In genomic region chr4:141540844-141541243, GRCm38 (mm10) we compare ENCODE assay signal across 24 mouse cellular contexts. TPM values are rescaled to one million over a fixed set of nuclear protein-coding genes. Genes with fewer than 3 reads are reported as not detected.
DNase-seq lines count a peak whose midpoint lies in the region; ATAC-seq and TF ChIP-seq lines count a peak whose summit lies in the region.
"Had no signal": no experiment of that assay in that cellular context is flagged by ENCODE, and none has a peak within 500 bp of the region (broad histone marks: within the 10 kb centered on the region; RNA-seq: fewer than 3 reads in every experiment).

No protein-coding gene starts in this region.

- H3K9me3 ChIP-seq in heart, postnatal 0 days (replicated peaks; ENCODE audit: control insufficient read depth, low read length): no peaks in the 10 kb centered on the region
- H3K9me3 ChIP-seq in MEL (replicated peaks; ENCODE audit: insufficient read depth, low read length): no peaks in the 10 kb centered on the region
- H3K9me3 ChIP-seq in hindbrain, embryonic 12.5 days (replicated peaks): no peaks in the 10 kb centered on the region
- H3K9me3 ChIP-seq: G1E; heart, embryonic 15.5 days; hindbrain, embryonic 15.5 days; limb, embryonic 12.5 days; liver, embryonic 13.5 days; neural tube, embryonic 13.5 days had no signal

- 65% methylated on average over 3 of the region's 3 CpGs for WGBS in heart, postnatal 0 days
- WGBS in macrophage (ENCODE audit: missing documents): 0% methylated on average over 3 of the region's 3 CpGs
- WGBS in hindbrain, embryonic 12.5 days: 78% methylated on average over 3 of the region's 3 CpGs

- H3K79me2 ChIP-seq in MEL (ENCODE audit: control insufficient read depth, insufficient read depth, low read length, poor library complexity) (peaks cover 37% of the 10 kb centered on the region), macrophage (ENCODE audit: inconsistent target) (peaks cover 17% of the 10 kb centered on the region)

- no peak overlapping the region for H3K9ac ChIP-seq in heart, postnatal 0 days (replicated peaks; ENCODE audit: low read depth, low read length)
- H3K9ac ChIP-seq in MEL (ENCODE audit: control insufficient read depth, low read depth, low read length, poor library complexity, severe bottlenecking): no peak overlapping the region
- H3K9ac ChIP-seq in hindbrain, embryonic 12.5 days: no peak overlapping the region
- H3K9ac ChIP-seq: heart, embryonic 15.5 days; hindbrain, embryonic 15.5 days; limb, embryonic 12.5 days; liver, embryonic 13.5 days; lung, embryonic 14.5 days; neural tube, embryonic 13.5 days had no signal

- H3K4me3 ChIP-seq in heart, postnatal 0 days (ENCODE audit: low read depth, low read length): no peak overlapping the region
- H3K4me3 ChIP-seq in MEL (ENCODE audit: control insufficient read depth in 1 of 2, insufficient read depth in 1 of 2, low read depth in 2 of 2, low read length in 2 of 2) (no peak overlapping the region; a peak in 1 of 4 replicates), macrophage (ENCODE audit: inconsistent target) (no peak overlapping the region; the same call in 1 of the 2 replicates)
- no peak overlapping the region for H3K4me3 ChIP-seq in hindbrain, embryonic 12.5 days
- H3K4me3 ChIP-seq: heart, embryonic 15.5 days; hindbrain, embryonic 15.5 days; limb, embryonic 12.5 days; liver, embryonic 13.5 days; myocyte; neural tube, embryonic 13.5 days had no signal

- no peaks in the 10 kb centered on the region for H3K27me3 ChIP-seq in heart, postnatal 0 days (ENCODE audit: control insufficient read depth, insufficient read depth, low read length)
- no peaks in the 10 kb centered on the region for H3K27me3 ChIP-seq in MEL (ENCODE audit: control insufficient read depth in 1 of 2, insufficient read depth in 2 of 2, low read length in 2 of 2)
- no peaks in the 10 kb centered on the region for H3K27me3 ChIP-seq in hindbrain, embryonic 12.5 days
- H3K27me3 ChIP-seq: heart, embryonic 15.5 days; hindbrain, embryonic 15.5 days; limb, embryonic 12.5 days; liver, embryonic 13.5 days; neural tube, embryonic 13.5 days had no signal

- DNase-seq in heart, postnatal 0 days (ENCODE audit: low spot score): no peak
- no peak for DNase-seq in heart, adult 9 months (ENCODE audit: low spot score in 2 of 2)
- DNase-seq in A20 (ENCODE audit: low read depth, low spot score) (peak; percentile 40), MEL (ENCODE audit: low read depth, low spot score) (peak; percentile 27)
- no peak for DNase-seq in left cerebral cortex, postnatal 4 days
- DNase-seq: adrenal gland, postnatal 14 days; heart, postnatal 4 days; kidney, adult 8-10 months; kidney, postnatal 10 days; liver, embryonic 13.5 days; lung, embryonic 14.5 days; lung, postnatal 4 days; thymus, postnatal 14 days had no signal

- H3K4me2 ChIP-seq in heart, postnatal 0 days (ENCODE audit: low read depth, low read length): no peak overlapping the region
- no peak overlapping the region for H3K4me2 ChIP-seq in hindbrain, embryonic 12.5 days (replicated peaks)
- H3K4me2 ChIP-seq: heart, embryonic 15.5 days; hindbrain, embryonic 15.5 days; limb, embryonic 12.5 days; liver, embryonic 13.5 days; lung, embryonic 14.5 days; neural tube, embryonic 13.5 days had no signal

- TF ChIP-seq RAD21 in MEL (IDR thresholded peaks at IDR 0.05; ENCODE audit: low read depth, low read length): no peak

- TF ChIP-seq CTCF in heart, postnatal 0 days (IDR thresholded peaks at IDR 0.05; ENCODE audit: low read depth): no peak
- TF ChIP-seq CTCF in MEL (IDR thresholded peaks at IDR 0.05 in 2 of 3, conservative IDR thresholded peaks at IDR 0.05 in 1 of 3; ENCODE audit: control insufficient read depth in 1 of 3, insufficient read depth in 1 of 3, low read depth in 2 of 3, low read length in 3 of 3, poor library complexity in 1 of 3, severe bottlenecking in 1 of 3): no peak

- intact Hi-C loops in left cerebral cortex, postnatal 4 days (cut with DNase I): no loop called here

- H3K36me3 ChIP-seq in heart, postnatal 0 days (replicated peaks; ENCODE audit: control insufficient read depth, insufficient read depth, low read length): no peaks in the 10 kb centered on the region
- peaks cover 0 to 23% of the 10 kb centered on the region in 2 experiments; a peak in 2 of 4 replicates for H3K36me3 ChIP-seq in MEL (ENCODE audit: control insufficient read depth in 1 of 2, insufficient read depth in 2 of 2, low read length in 2 of 2)
- no peaks in the 10 kb centered on the region for H3K36me3 ChIP-seq in macrophage (ENCODE audit: inconsistent target)
- H3K36me3 ChIP-seq in hindbrain, embryonic 12.5 days: no peaks in the 10 kb centered on the region
- H3K36me3 ChIP-seq: G1E; heart, embryonic 15.5 days; hindbrain, embryonic 15.5 days; limb, embryonic 12.5 days; liver, embryonic 13.5 days; neural tube, embryonic 13.5 days had no signal

- peaks cover 8% of the 10 kb centered on the region; the same call in 1 of the 2 replicates for H3K4me1 ChIP-seq in heart, postnatal 0 days (ENCODE audit: control insufficient read depth, insufficient read depth)
- H3K4me1 ChIP-seq in MEL (ENCODE audit: control insufficient read depth in 1 of 2, insufficient read depth in 2 of 2, low read length in 2 of 2): peaks cover 6 to 19% of the 10 kb centered on the region in 2 experiments
- peaks cover 25% of the 10 kb centered on the region for H3K4me1 ChIP-seq in hindbrain, embryonic 12.5 days

- ATAC-seq in heart, postnatal 0 days (ENCODE audit: insufficient read depth, low read depth): no peak
- ATAC-seq in hindbrain, embryonic 12.5 days (ENCODE audit: low FRiP score): no peak
- ATAC-seq: activated CD4-positive, CD25-positive, alpha-beta regulatory T cell, adult 4 months; CD4-positive, CD25-positive, alpha-beta regulatory T cell, adult 4 months; midbrain, embryonic 16.5 days had no signal

- TF ChIP-seq EP300 in heart, postnatal 0 days (IDR thresholded peaks at IDR 0.05; ENCODE audit: low read depth): no peak
- TF ChIP-seq EP300 in MEL (IDR thresholded peaks at IDR 0.05; ENCODE audit: low read depth in 1 of 2, low read length in 2 of 2): no peak

- H3K27ac ChIP-seq in heart, postnatal 0 days (ENCODE audit: low read depth): 0 out of 2 replicates have a peak overlapping the region, but pooled peaks have one; percentile 20
- H3K27ac ChIP-seq in MEL (ENCODE audit: control insufficient read depth, low read depth, low read length): no peak overlapping the region
- peak overlapping the region; percentile 79 for H3K27ac ChIP-seq in macrophage
- H3K27ac ChIP-seq in hindbrain, embryonic 12.5 days: no peak overlapping the region
- H3K27ac ChIP-seq: limb, embryonic 12.5 days; liver, embryonic 13.5 days had no signal

- TF ChIP-seq POLR2A in MEL (IDR thresholded peaks at IDR 0.05; ENCODE audit: control insufficient read depth in 1 of 2, insufficient read depth in 1 of 2, low read depth in 1 of 2, low read length in 2 of 2, poor library complexity in 1 of 2): no peak

TF ChIP-seq in MEL, 35 proteins besides CTCF, POLR2A, EP300 and RAD21:
- TF ChIP-seq ETS1 (IDR thresholded peaks at IDR 0.05; ENCODE audit: low read depth, low read length) (peak; percentile 48; the same call in 1 of the 2 replicates), CHD2 (IDR thresholded peaks at IDR 0.05; ENCODE audit: low read length) (no peak), RCOR1 (IDR thresholded peaks at IDR 0.05; ENCODE audit: low read depth, low read length) (0 out of 2 replicates have a peak, but pooled peaks have one; percentile 35), E2F4 (IDR thresholded peaks at IDR 0.05; ENCODE audit: borderline replicate concordance, low read depth, low read length) (no peak), MAFK (IDR thresholded peaks at IDR 0.05; ENCODE audit: borderline replicate concordance, low read depth, low read length) (peak; percentile 22; the same call in 1 of the 2 replicates), GATA1 (IDR thresholded peaks at IDR 0.05; ENCODE audit: low read depth, low read length) (peak; percentile 49)

RNA-seq across cellular contexts. Expression of gene Spen, which starts 2.4 kb away (rescaled TPM):
- 2.3 and 5.9 TPM in 2 replicates for total RNA-seq in heart, postnatal 0 days (2014; rRNA removed; ENCODE audit: low replicate concordance)
- 4.3 and 4.9 TPM in 2 replicates for polyA plus RNA-seq in heart, postnatal 0 days (2015; fragmentation: Nextera tagmentation; extraction: Ambion mirVana)
- total RNA-seq in MEL (2012; rRNA removed): 11.9 and 12.6 TPM in 2 replicates
- polyA plus RNA-seq in MEL (2012; ENCODE audit: insufficient read depth in 1 of 2, insufficient read length in 2 of 2, low read depth in 1 of 2, low replicate concordance in 2 of 2, missing spikeins in 1 of 2) (100 to 1,000 TPM in 1 of 2 experiments, 10 to 100 TPM in 1; 46.9 to 102 TPM), macrophage (2018) (18.2 to 31.4 TPM (median 19.2 TPM) in 3 replicates)
- total RNA-seq in macrophage (2018; cell fraction: chromatin; rRNA removed): 100 to 1,000 TPM in 24 of 26 experiments, 10 to 100 TPM in 2; 68.8 to 720 (median 236) TPM
- total RNA-seq in macrophage (2018; cell fraction: cytosol; rRNA removed): 10 to 100 TPM; 19.1 to 56.6 (median 39.3) TPM
- 100 to 1,000 TPM in 19 of 26 experiments, 10 to 100 TPM in 7; 47.8 to 495 (median 124) TPM for total RNA-seq in macrophage (2018; cell fraction: nucleus; rRNA removed)
- total RNA-seq in left cerebral cortex, postnatal 4 days (2021): 10 to 100 TPM; 80.6 to 86.1 TPM
- 21.7 and 23.7 TPM in 2 replicates for polyA plus RNA-seq in hindbrain, embryonic 12.5 days (2016; fragmentation: Nextera tagmentation; extraction: Ambion mirVana)

Comparison
In these comparisons a context has a peak if more than half of its experiments do, and no peak if none do; other contexts are left out.
1. DNase-seq: peak in A20 (single experiment) and MEL (single experiment); none in heart, postnatal 0 days (single experiment), heart, adult 9 months (0 of 2) and left cerebral cortex, postnatal 4 days (single experiment).
2. H3K27ac ChIP-seq: peak in heart, postnatal 0 days (single experiment) and macrophage (single experiment); none in MEL (single experiment) and hindbrain, embryonic 12.5 days (single experiment).